Mouse (Mus musculus): ENCODE results near the gene Hcn4. TPM values are rescaled to one million over a fixed set of nuclear protein-coding genes. Genes with fewer than 3 reads are reported as not detected.
A peak's percentile ranks its signal among the peaks of the same experiment; 100 is the strongest.

Hcn4 gene
- total RNA-seq, 2 experiments from 2014 or later = 6.6 to 7.8 TPM

GRCm38 (mm10) chr9:58859080-58859635, 35.9 kb downstream of the Hcn4 start:
- DNase-seq (ENCODE audit: extremely low spot score in 1 of 2, low spot score in 2 of 2) = no peak
- intact Hi-C loops (cut with DNase I) = no loop called here
- no peak for TF ChIP-seq CTCF (IDR thresholded peaks at IDR 0.05)
- Histone ChIP-seq H3K27ac (no peak overlapping the region), H3K4me3 (no peak overlapping the region)

GRCm38 (mm10) chr9:58863826-58864225, 40.6 kb downstream of the Hcn4 start:
- DNase-seq (ENCODE audit: extremely low spot score in 1 of 2, low spot score in 2 of 2) = no peak
- intact Hi-C loops (cut with DNase I) = no loop called here
- Histone ChIP-seq H3K4me3 (no peak overlapping the region), H3K27ac (no peak overlapping the region)
- no peak; the same call in 1 of the 2 replicates for TF ChIP-seq CTCF (IDR thresholded peaks at IDR 0.05)

DNA sequence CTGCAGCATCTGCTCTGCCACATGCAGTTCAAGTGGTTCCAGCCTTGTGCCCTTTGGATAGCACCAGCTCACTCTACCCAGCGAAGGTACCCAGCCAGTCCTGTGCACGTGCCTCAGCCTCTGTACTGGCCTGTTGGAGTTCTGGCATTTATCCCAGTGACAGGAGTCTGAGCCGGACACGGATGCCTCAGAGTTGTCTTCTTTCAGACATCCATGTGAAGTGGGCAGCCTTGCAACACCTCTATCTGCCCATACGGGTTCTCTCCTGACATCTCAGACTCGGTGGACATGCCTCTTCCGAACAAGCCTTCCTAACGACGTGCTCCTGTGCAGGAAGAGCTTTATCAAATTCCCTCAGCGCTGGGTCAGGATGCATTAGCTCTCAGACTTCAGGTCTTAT, 47.9 kb downstream of the Hcn4 start:
- no peak for TF ChIP-seq CTCF (IDR thresholded peaks at IDR 0.05)
- no peak overlapping the region for H3K4me3 ChIP-seq
- intact Hi-C loops (cut with DNase I) = loop anchor here (5.0 kb wide), 1 partner anchor 294 kb away; no protein-coding TSS in a partner anchor
- no peak overlapping the region for H3K27ac ChIP-seq
- no peak for DNase-seq (ENCODE audit: extremely low spot score in 1 of 2, low spot score in 2 of 2)

DNA sequence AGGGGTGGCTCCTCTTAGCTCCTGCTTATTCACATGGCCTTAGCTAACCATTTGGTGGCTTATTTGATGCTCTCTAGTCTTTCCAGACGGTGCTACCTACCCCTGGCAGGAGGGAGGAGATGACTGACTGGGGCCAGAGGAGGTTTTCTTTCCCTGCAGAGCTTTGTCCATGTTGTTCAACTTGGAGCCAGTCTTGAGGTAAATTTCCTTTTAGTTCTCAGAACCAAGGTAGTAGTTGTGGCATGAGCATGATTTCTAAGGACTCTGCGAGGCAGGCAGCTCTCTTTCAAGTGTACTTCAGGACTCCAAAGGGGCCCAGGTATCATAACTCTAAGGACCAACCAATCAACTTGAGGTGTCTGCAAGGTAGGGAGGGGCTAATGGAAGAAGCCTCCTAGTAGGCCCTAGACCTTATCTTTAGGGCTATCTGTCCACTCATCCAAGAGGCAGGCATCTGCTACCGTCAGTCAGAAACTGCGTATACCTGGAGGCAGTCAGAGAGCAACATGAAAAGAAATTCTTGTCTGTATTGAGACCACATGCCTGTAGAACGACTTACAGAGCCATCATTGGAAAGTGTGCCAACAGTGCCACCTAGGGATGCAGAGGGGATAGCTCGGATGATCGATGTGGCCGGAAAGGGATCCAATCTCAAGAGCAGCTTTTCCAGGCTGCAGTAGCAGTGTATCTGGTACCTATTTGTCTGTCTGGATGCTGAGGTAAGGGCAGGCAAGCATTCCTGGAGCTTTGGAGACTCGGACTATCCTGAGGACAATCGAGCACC, 50.5 kb downstream of the Hcn4 start:
- Histone ChIP-seq H3K4me3 (no peak overlapping the region), H3K27ac (no peak overlapping the region)
- DNase-seq (ENCODE audit: extremely low spot score in 1 of 2, low spot score in 2 of 2) = peak; percentile 63 to 71
- intact Hi-C loops (cut with DNase I) = loop anchor here (1.0 to 5.0 kb wide), 3 partner anchors 163 to 335 kb away; no protein-coding TSS in a partner anchor
- peak; percentile 82 for TF ChIP-seq CTCF (IDR thresholded peaks at IDR 0.05)

DNA sequence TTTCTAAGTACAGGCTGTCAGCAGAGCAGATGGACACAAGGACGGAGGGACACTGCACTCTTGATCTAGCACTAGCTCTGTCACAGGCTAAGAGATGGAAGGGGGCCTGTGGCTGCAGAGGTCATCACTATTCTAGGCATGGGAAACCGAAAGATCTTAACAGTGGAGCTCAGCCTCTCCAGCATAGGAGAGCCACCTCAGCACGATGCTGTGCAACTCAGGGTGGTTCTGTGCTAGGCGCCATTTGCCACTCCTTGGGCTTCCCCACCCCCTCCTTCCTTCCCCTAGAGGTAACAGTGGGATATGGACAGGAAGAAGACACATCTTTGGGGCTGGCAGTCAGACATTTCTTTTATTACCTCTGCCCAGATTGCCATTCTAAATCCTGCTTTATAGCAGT, 51.1 kb downstream of the Hcn4 start:
- intact Hi-C loops (cut with DNase I) = loop anchor here (1.0 to 5.0 kb wide), 3 partner anchors 164 to 336 kb away; no protein-coding TSS in a partner anchor
- no peak for TF ChIP-seq CTCF (IDR thresholded peaks at IDR 0.05)
- Histone ChIP-seq H3K4me3 (no peak overlapping the region), H3K27ac (no peak overlapping the region)
- no peak for DNase-seq (ENCODE audit: extremely low spot score in 1 of 2, low spot score in 2 of 2)

- TF ChIP-seq CTCF (IDR thresholded peaks at IDR 0.05) = no peak
- intact Hi-C loops (cut with DNase I) = loop anchor here (2.0 kb wide), 1 partner anchor 337 kb away; no protein-coding TSS in a partner anchor
Measured at GRCm38 (mm10) chr9:58875439-58875838, 52.2 kb downstream of the Hcn4 start.

DNA sequence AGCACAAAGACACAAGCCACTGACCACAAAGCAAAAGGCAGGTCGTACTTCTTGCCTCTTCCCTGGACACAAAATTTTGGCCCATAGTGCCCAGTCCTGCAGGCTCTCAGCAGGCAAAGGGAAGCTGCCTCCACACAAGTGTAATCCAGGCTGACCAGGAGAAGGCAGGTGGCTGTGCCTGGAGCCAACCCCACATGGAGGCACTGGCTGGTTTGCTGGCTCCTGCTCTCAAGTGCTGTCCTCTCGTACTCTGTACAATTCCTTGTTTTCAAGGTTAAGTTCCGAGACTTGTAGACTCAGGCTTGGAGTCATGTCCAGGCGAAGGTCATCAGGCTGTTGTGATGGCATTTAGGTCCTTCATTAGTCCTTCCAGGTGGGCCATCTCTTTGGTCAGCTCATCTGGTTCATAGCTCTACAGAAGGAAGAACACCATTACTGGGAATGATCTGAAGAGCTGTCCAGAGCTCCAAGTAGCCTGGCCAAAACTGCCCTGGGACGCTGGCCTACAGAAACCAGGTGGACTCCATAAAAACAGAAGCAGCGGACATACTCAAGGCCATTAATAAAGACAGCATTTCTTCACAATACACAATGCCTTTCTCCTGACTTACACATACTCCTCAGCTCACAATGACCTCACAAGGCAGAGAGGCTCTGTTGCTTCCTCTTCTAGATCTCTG, 53.9 kb downstream of the Hcn4 start:
- TF ChIP-seq CTCF (IDR thresholded peaks at IDR 0.05) = no peak
- Histone ChIP-seq H3K4me3 (no peak overlapping the region), H3K27ac (no peak overlapping the region)
- intact Hi-C loops (cut with DNase I) = no loop called here
- DNase-seq (ENCODE audit: extremely low spot score in 1 of 2, low spot score in 2 of 2) = no peak

More at GRCm38 (mm10) chr9:58875439-58875838, 52.2 kb downstream of the Hcn4 start:
- no peak for DNase-seq (ENCODE audit: extremely low spot score in 1 of 2, low spot score in 2 of 2)
- no peak overlapping the region for H3K27ac ChIP-seq
- H3K4me3 ChIP-seq = no peak overlapping the region

- Histone ChIP-seq H3K27ac (no peak overlapping the region), H3K4me3 (no peak overlapping the region)
- intact Hi-C loops (cut with DNase I) = no loop called here
- no peak for TF ChIP-seq CTCF (IDR thresholded peaks at IDR 0.05)
- no peak for DNase-seq (ENCODE audit: extremely low spot score in 1 of 2, low spot score in 2 of 2)
Measured at GRCm38 (mm10) chr9:58879836-58880235, 56.6 kb downstream of the Hcn4 start.

GRCm38 (mm10) chr9:58882686-58883085, 59.5 kb downstream of the Hcn4 start:
- intact Hi-C loops (cut with DNase I) = no loop called here
- H3K4me3 ChIP-seq = no peak overlapping the region
- DNase-seq (ENCODE audit: extremely low spot score in 1 of 2, low spot score in 2 of 2) = no peak
- no peak overlapping the region for H3K27ac ChIP-seq
- no peak for TF ChIP-seq CTCF (IDR thresholded peaks at IDR 0.05)

- intact Hi-C loops (cut with DNase I) = no loop called here
- Histone ChIP-seq H3K4me3 (no peak overlapping the region), H3K27ac (no peak overlapping the region)
- no peak for DNase-seq (ENCODE audit: extremely low spot score in 1 of 2, low spot score in 2 of 2)
- no peak for TF ChIP-seq CTCF (IDR thresholded peaks at IDR 0.05)
Measured at GRCm38 (mm10) chr9:58889782-58890448, 66.7 kb downstream of the Hcn4 start.

DNA sequence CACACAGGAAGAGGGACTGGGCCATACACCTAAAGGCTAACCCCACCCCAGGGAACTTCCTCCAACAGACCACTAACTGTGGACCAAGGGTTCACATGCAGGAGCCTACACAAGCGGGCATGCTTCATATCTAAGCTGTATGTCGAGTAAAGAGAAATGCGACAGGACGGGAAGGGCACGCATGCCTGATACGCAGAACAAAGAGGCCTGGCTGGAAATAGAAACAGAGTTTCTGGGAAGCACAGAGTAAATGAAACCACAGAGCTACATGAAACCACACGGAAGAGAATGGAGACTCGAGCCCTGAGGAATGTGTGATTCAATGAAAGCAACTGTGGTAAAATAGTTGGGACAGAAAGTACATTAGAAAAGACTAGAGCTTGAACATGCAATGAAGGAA, 67.7 kb downstream of the Hcn4 start:
- Histone ChIP-seq H3K27ac (no peak overlapping the region), H3K4me3 (no peak overlapping the region)
- TF ChIP-seq CTCF (IDR thresholded peaks at IDR 0.05) = no peak
- intact Hi-C loops (cut with DNase I) = no loop called here
- DNase-seq (ENCODE audit: extremely low spot score in 1 of 2, low spot score in 2 of 2) = no peak
